10 mouse cellular contexts compared by ENCODE assay signal in genomic region chr11:35273416-35273815, GRCm38 (mm10).
DNase-seq lines count a peak whose midpoint lies in the region; ATAC-seq and TF ChIP-seq lines count a peak whose summit lies in the region.
"Had no signal": no experiment of that assay in that cellular context is flagged by ENCODE, and none has a peak within 500 bp of the region (broad histone marks: within the 10 kb centered on the region; RNA-seq: fewer than 3 reads in every experiment).

No protein-coding gene starts in this region.

- H3K4me1 ChIP-seq in kidney, adult 2 months (ENCODE audit: control insufficient read depth, insufficient read depth, low read length) = peaks cover 7% of the 10 kb centered on the region
- H3K4me1 ChIP-seq in embryonic facial prominence, embryonic 15.5 days = peaks cover 42% of the 10 kb centered on the region
- H3K4me1 ChIP-seq in limb, embryonic 11.5 days (ENCODE audit: control insufficient read depth, insufficient read depth, low read length) = peaks cover 65% of the 10 kb centered on the region

- WGBS in kidney, adult 2 months = 44% methylated on average over 10 of the region's 10 CpGs
- 23% methylated on average over 10 of the region's 10 CpGs for WGBS in embryonic facial prominence, embryonic 15.5 days
- WGBS in limb, embryonic 11.5 days = 5% methylated on average over 10 of the region's 10 CpGs

- peak; percentile 64 for DNase-seq in kidney, adult 2 months
- DNase-seq in kidney, adult 11 months = no peak
- peak; percentile 35 for DNase-seq in brain, embryonic 14.5 days (ENCODE audit: low read depth)
- DNase-seq in limb, embryonic 11.5 days (ENCODE audit: low spot score) = peak; percentile 60
- DNase-seq in left cerebral cortex, adult 2 months (ENCODE audit: extremely low spot score in 1 of 2, low spot score in 2 of 2) = no peak
- no peak for DNase-seq in frontal cortex, adult 2 months (ENCODE audit: extremely low spot score in 1 of 2, low spot score in 1 of 2)
- DNase-seq: cerebellum, postnatal 36 days; right cerebral cortex, adult 18-20 months had no signal

- no peaks in the 10 kb centered on the region for H3K36me3 ChIP-seq in kidney, adult 2 months (ENCODE audit: control insufficient read depth, insufficient read depth, low read length)
- no peaks in the 10 kb centered on the region for H3K36me3 ChIP-seq in embryonic facial prominence, embryonic 15.5 days
- no peaks in the 10 kb centered on the region for H3K36me3 ChIP-seq in limb, embryonic 11.5 days (ENCODE audit: control insufficient read depth, insufficient read depth, low read length)
- H3K36me3 ChIP-seq: hindbrain, embryonic 15.5 days had no signal

- H3K9me3 ChIP-seq in embryonic facial prominence, embryonic 15.5 days (replicated peaks) = no peaks in the 10 kb centered on the region
- no peaks in the 10 kb centered on the region for H3K9me3 ChIP-seq in limb, embryonic 11.5 days (ENCODE audit: control insufficient read depth, low read length)
- H3K9me3 ChIP-seq: hindbrain, embryonic 15.5 days had no signal

- intact Hi-C loops in left cerebral cortex, adult 2 months (cut with DNase I) = no loop called here

- no peak overlapping the region for H3K9ac ChIP-seq in embryonic facial prominence, embryonic 15.5 days
- H3K9ac ChIP-seq in limb, embryonic 11.5 days (ENCODE audit: low read length) = no peak overlapping the region
- H3K9ac ChIP-seq: hindbrain, embryonic 15.5 days had no signal

- TF ChIP-seq POLR2A in kidney, adult 2 months (IDR thresholded peaks at IDR 0.05; ENCODE audit: low read depth, low read length) = no peak
- no peak for TF ChIP-seq POLR2A in brain, embryonic 14.5 days (IDR thresholded peaks at IDR 0.05; ENCODE audit: borderline replicate concordance, extremely low read depth, insufficient read depth, insufficient read length, poor library complexity, severe bottlenecking)

- no peak overlapping the region for H3K4me2 ChIP-seq in embryonic facial prominence, embryonic 15.5 days (replicated peaks)
- H3K4me2 ChIP-seq in limb, embryonic 11.5 days (ENCODE audit: low read depth, severe bottlenecking) = no peak overlapping the region
- H3K4me2 ChIP-seq: hindbrain, embryonic 15.5 days had no signal

- TF ChIP-seq CTCF in kidney, adult 2 months (conservative IDR thresholded peaks at IDR 0.05; ENCODE audit: insufficient read depth, insufficient read length, low read depth, low read length) = no peak
- no peak for TF ChIP-seq CTCF in brain, embryonic 14.5 days (IDR thresholded peaks at IDR 0.05; ENCODE audit: borderline replicate concordance, extremely low read depth, insufficient read depth, insufficient read length)
- TF ChIP-seq CTCF in left cerebral cortex, adult 2 months (IDR thresholded peaks at IDR 0.05) = no peak

- H3K27me3 ChIP-seq in kidney, adult 2 months (replicated peaks; ENCODE audit: control insufficient read depth, insufficient read depth, low read length) = no peaks in the 10 kb centered on the region
- no peaks in the 10 kb centered on the region for H3K27me3 ChIP-seq in embryonic facial prominence, embryonic 15.5 days
- H3K27me3 ChIP-seq in limb, embryonic 11.5 days (ENCODE audit: control insufficient read depth, insufficient read depth, low read length) = no peaks in the 10 kb centered on the region
- H3K27me3 ChIP-seq: hindbrain, embryonic 15.5 days had no signal

- no peak overlapping the region for H3K27ac ChIP-seq in kidney, adult 2 months (ENCODE audit: insufficient read depth, low read depth, low read length)
- H3K27ac ChIP-seq in embryonic facial prominence, embryonic 15.5 days (replicated peaks) = peak overlapping the region; percentile 35; the same call in 1 of the 2 replicates
- 0 out of 2 replicates have a peak overlapping the region, but pooled peaks have one; percentile 22 for H3K27ac ChIP-seq in limb, embryonic 11.5 days (replicated peaks; ENCODE audit: low read depth, low read length)
- H3K27ac ChIP-seq in left cerebral cortex, adult 2 months = no peak overlapping the region
- H3K27ac ChIP-seq: hindbrain, embryonic 15.5 days had no signal

- no peak overlapping the region for H3K4me3 ChIP-seq in kidney, adult 2 months (ENCODE audit: insufficient read depth, low read depth, low read length)
- no peak overlapping the region for H3K4me3 ChIP-seq in embryonic facial prominence, embryonic 15.5 days (replicated peaks)
- H3K4me3 ChIP-seq in limb, embryonic 11.5 days (ENCODE audit: low read depth, low read length) = no peak overlapping the region
- no peak overlapping the region for H3K4me3 ChIP-seq in left cerebral cortex, adult 2 months
- H3K4me3 ChIP-seq: hindbrain, embryonic 15.5 days had no signal

- ATAC-seq in embryonic facial prominence, embryonic 15.5 days (ENCODE audit: insufficient number of reproducible peaks, low FRiP score, low TSS enrichment, low read depth) = no peak
- no peak for ATAC-seq in limb, embryonic 11.5 days (ENCODE audit: insufficient number of reproducible peaks, low FRiP score, low TSS enrichment, low read depth)

Comparison
In these comparisons a context has a peak if more than half of its experiments do, and no peak if none do; other contexts are left out.
1. DNase-seq: peak in kidney, adult 2 months (single experiment), brain, embryonic 14.5 days (single experiment) and limb, embryonic 11.5 days (single experiment); none in kidney, adult 11 months (single experiment), left cerebral cortex, adult 2 months (0 of 2) and frontal cortex, adult 2 months (0 of 2).
2. H3K27ac ChIP-seq: peak in embryonic facial prominence, embryonic 15.5 days (single experiment) and limb, embryonic 11.5 days (single experiment); none in kidney, adult 2 months (single experiment) and left cerebral cortex, adult 2 months (single experiment).